Mouse (Mus musculus): ENCODE measurements around the gene Bptf.

DNA sequence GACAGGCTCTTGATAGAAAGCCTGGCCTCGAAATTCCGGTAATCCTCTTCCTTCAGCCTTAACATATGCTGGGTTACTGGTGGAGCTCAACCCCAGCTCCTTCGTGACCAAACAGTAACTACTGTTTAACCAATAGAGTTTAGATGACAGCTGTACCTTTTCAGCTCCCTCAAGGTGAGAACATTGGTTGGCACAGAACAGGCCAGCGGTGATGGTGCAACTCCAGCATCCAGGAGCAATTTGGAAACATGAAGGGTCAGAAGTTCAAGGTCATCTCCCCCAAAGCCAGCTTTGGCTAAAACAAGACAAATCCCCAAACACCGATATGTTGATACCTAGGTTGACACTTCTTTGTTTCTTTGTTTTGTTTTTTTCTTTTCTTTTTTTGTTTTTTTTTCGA is 103.2 kb downstream of the Bptf start:
- TF ChIP-seq CTCF (IDR thresholded peaks at IDR 0.05; ENCODE audit: low read depth) (no peak), EP300 (IDR thresholded peaks at IDR 0.05; ENCODE audit: low read depth) (peak; percentile 63; the same call in 1 of the 2 replicates)

Data from liver, postnatal 0 days (tissue).